Mouse (Mus musculus) limb, embryonic 15.5 days (tissue): ENCODE data around the gene Ppp1r13l. TPM values are rescaled to one million over a fixed set of nuclear protein-coding genes. Genes with fewer than 3 reads are reported as not detected.

Experiments
- ATAC-seq: fragments of 200-750 bp; cut with Nextera tagmentation; 2 replicates; pipeline ENCODE4 v1.8.0; 2017; ENCODE audit warnings: low read depth, moderate TSS enrichment; ENCODE audit not compliant: insufficient number of reproducible peaks, low FRiP score, low TSS enrichment
- H3K27ac ChIP-seq: fragments of 300-500 bp; sonication (generic); 2 replicates; pipeline ENCODE4 v1.5.1; 2015; ENCODE audit warnings: moderate library complexity, mild to moderate bottlenecking, inconsistent platforms
- H3K27me3 ChIP-seq: fragments of 300-500 bp; sonication (generic); 2 replicates; pipeline ENCODE4 v1.6.1; 2015; ENCODE audit warnings: inconsistent platforms
- H3K36me3 ChIP-seq: fragments of 300-500 bp; sonication (generic); 2 replicates; pipeline ENCODE4 v1.6.1; 2015; ENCODE audit warnings: inconsistent platforms
- H3K4me1 ChIP-seq: fragments of 300-500 bp; sonication (generic); 2 replicates; pipeline ENCODE4 v1.6.1; 2015; ENCODE audit warnings: inconsistent platforms
- H3K4me2 ChIP-seq: fragments of 300-500 bp; sonication (generic); 2 replicates; pipeline ENCODE4 v1.6.1; 2015; ENCODE audit warnings: mild to moderate bottlenecking, inconsistent platforms
- H3K4me3 ChIP-seq: fragments of 300-500 bp; sonication (generic); 2 replicates; pipeline ENCODE4 v1.5.1; 2015; ENCODE audit warnings: mild to moderate bottlenecking, inconsistent platforms
- H3K9ac ChIP-seq: fragments of 300-500 bp; sonication (generic); 2 replicates; pipeline ENCODE4 v1.6.1; 2015; ENCODE audit warnings: inconsistent platforms
- H3K9me3 ChIP-seq: fragments of 300-500 bp; sonication (generic); 2 replicates; pipeline ENCODE4 v1.6.1; 2016; ENCODE audit warnings: inconsistent platforms
- WGBS: fragments of 180-500 bp; shearing (Covaris S2); methylation state at CpG from one replicate; pipeline ENCODE4 v1.1.7; 2015; 5-methylcytosine and 5-hydroxymethylcytosine counted together
- polyA plus RNA-seq: library from polyadenylated mRNA; unstranded; fragments of >200 nt; fragmentation: Nextera tagmentation; extraction: Ambion mirVana; gene quantifications from 2 replicates; pipeline ENCODE4 v1.2.1, GENCODE M21; 2015

Ppp1r13l gene
- polyA plus RNA-seq, 1 experiment from 2014 or later, result 20.0 TPM

GRCm38 (mm10) chr7:19375368-19375767, 15.8 kb downstream of the Ppp1r13l start:
- Histone ChIP-seq H3K9ac (no peak overlapping the region), H3K27ac (no peak overlapping the region), H3K4me2 (no peak overlapping the region), H3K4me3 (no peak overlapping the region), H3K9me3 (no peaks in the 10 kb centered on the region), H3K27me3 (no peaks in the 10 kb centered on the region), H3K36me3 (peaks cover 24% of the 10 kb centered on the region), H3K4me1 (no peaks in the 10 kb centered on the region)
- ATAC-seq, result no peak
- WGBS, result 81% methylated on average over 18 of the region's 18 CpGs

- H3K9me3 ChIP-seq, result no peaks in the 10 kb centered on the region
- 88% methylated on average over 4 of the region's 4 CpGs for WGBS
- H3K9ac ChIP-seq, result no peak overlapping the region
- ATAC-seq, result no peak
- H3K4me2 ChIP-seq, result no peak overlapping the region
- H3K27me3 ChIP-seq, result no peaks in the 10 kb centered on the region
- H3K4me1 ChIP-seq, result no peaks in the 10 kb centered on the region
- H3K27ac ChIP-seq, result no peak overlapping the region
- H3K4me3 ChIP-seq, result no peak overlapping the region
- H3K36me3 ChIP-seq, result peaks cover 24% of the 10 kb centered on the region
These were observed 16.5 kb downstream of the Ppp1r13l start for GRCm38 (mm10) chr7:19376019-19376418.

- Histone ChIP-seq H3K4me3 (no peak overlapping the region), H3K36me3 (peaks cover 20% of the 10 kb centered on the region), H3K4me1 (peaks cover 9% of the 10 kb centered on the region), H3K4me2 (no peak overlapping the region), H3K27me3 (no peaks in the 10 kb centered on the region), H3K9ac (no peak overlapping the region), H3K27ac (no peak overlapping the region), H3K9me3 (no peaks in the 10 kb centered on the region)
- ATAC-seq, result no peak
- 72% methylated on average over 8 of the region's 8 CpGs for WGBS
These were observed 18.5 kb downstream of the Ppp1r13l start for GRCm38 (mm10) chr7:19378049-19378448.

- no peaks in the 10 kb centered on the region for H3K27me3 ChIP-seq
- H3K9ac ChIP-seq, result peak within 1 kb of the TSS; percentile 74
- H3K36me3 ChIP-seq, result peaks cover 33% of the 10 kb centered on the region
- H3K4me1 ChIP-seq, result peaks cover 21% of the 10 kb centered on the region
- ATAC-seq, result peak; percentile 90
- WGBS, result 6% methylated on average over 48 of the region's 48 CpGs
- H3K27ac ChIP-seq, result no peak within 1 kb of the TSS; the same call in 1 of the 2 replicates
- peak within 1 kb of the TSS; percentile 74 for H3K4me2 ChIP-seq
- no peaks in the 10 kb centered on the region for H3K9me3 ChIP-seq
- H3K4me3 ChIP-seq, result peak within 1 kb of the TSS; percentile 90
These were observed 22.0 kb downstream of the Ppp1r13l start, which contains the start of gene Ercc2 for GRCm38 (mm10) chr7:19381377-19382165. Gene Ercc2 (plus strand): TSS chr7:19382010.

- Histone ChIP-seq H3K4me2 (peak overlapping the region; percentile 74), H3K27ac (no peak overlapping the region; the same call in 1 of the 2 replicates)
- WGBS, result under 1% methylated on average over 37 of the region's 37 CpGs
These were observed 22.6 kb downstream of the Ppp1r13l start for GRCm38 (mm10) chr7:19382166-19382541.

GRCm38 (mm10) chr7:19383708-19384107, 24.2 kb downstream of the Ppp1r13l start:
- 87% methylated on average over 9 of the region's 9 CpGs for WGBS
- Histone ChIP-seq H3K4me2 (no peak overlapping the region), H3K9me3 (no peaks in the 10 kb centered on the region), H3K27me3 (no peaks in the 10 kb centered on the region), H3K9ac (no peak overlapping the region), H3K27ac (no peak overlapping the region), H3K36me3 (peaks cover 46% of the 10 kb centered on the region), H3K4me1 (peaks cover 21% of the 10 kb centered on the region), H3K4me3 (no peak overlapping the region; the same call in 1 of the 2 replicates)
- no peak for ATAC-seq

More at GRCm38 (mm10) chr7:19382166-19382541, 22.6 kb downstream of the Ppp1r13l start:
- Histone ChIP-seq H3K36me3 (peaks cover 38% of the 10 kb centered on the region), H3K4me1 (peaks cover 21% of the 10 kb centered on the region), H3K27me3 (no peaks in the 10 kb centered on the region), H3K9ac (peak overlapping the region; percentile 74), H3K4me3 (peak overlapping the region; percentile 90), H3K9me3 (no peaks in the 10 kb centered on the region)
- peak; percentile 31 for ATAC-seq

- Histone ChIP-seq H3K9ac (no peak overlapping the region), H3K4me1 (0 out of 2 replicates have a peak, but pooled peaks cover 4% of the 10 kb centered on the region), H3K27me3 (no peaks in the 10 kb centered on the region), H3K9me3 (no peaks in the 10 kb centered on the region), H3K4me3 (no peak overlapping the region), H3K4me2 (no peak overlapping the region), H3K27ac (no peak overlapping the region), H3K36me3 (peaks cover 96% of the 10 kb centered on the region)
- 76% methylated on average over 10 of the region's 10 CpGs for WGBS
- ATAC-seq, result no peak
These were observed 29.3 kb downstream of the Ppp1r13l start for GRCm38 (mm10) chr7:19388699-19389413.

GRCm38 (mm10) chr7:19394484-19394883, 34.9 kb downstream of the Ppp1r13l start:
- no peak overlapping the region for H3K9ac ChIP-seq
- peaks cover 62% of the 10 kb centered on the region for H3K36me3 ChIP-seq
- ATAC-seq, result no peak
- H3K4me1 ChIP-seq, result peaks cover 6% of the 10 kb centered on the region
- no peak overlapping the region for H3K27ac ChIP-seq
- no peaks in the 10 kb centered on the region for H3K9me3 ChIP-seq
- no peak overlapping the region for H3K4me3 ChIP-seq
- H3K27me3 ChIP-seq, result peaks cover 4% of the 10 kb centered on the region
- 88% methylated on average over 8 of the region's 8 CpGs for WGBS
- H3K4me2 ChIP-seq, result no peak overlapping the region

- Histone ChIP-seq H3K36me3 (peaks cover 10% of the 10 kb centered on the region), H3K9ac (peak overlapping the region; percentile 14), H3K9me3 (peaks cover 6% of the 10 kb centered on the region; the same call in 1 of the 2 replicates), H3K4me2 (peak overlapping the region; percentile 47), H3K27ac (no peak overlapping the region; the same call in 1 of the 2 replicates), H3K4me3 (peak overlapping the region; percentile 32), H3K4me1 (peaks cover 24% of the 10 kb centered on the region), H3K27me3 (peaks cover 37% of the 10 kb centered on the region)
- WGBS, result 2% methylated on average over 26 of the region's 27 CpGs
- no peak for ATAC-seq
These were observed 40.1 kb downstream of the Ppp1r13l start for GRCm38 (mm10) chr7:19399496-19400280.

- no peak for ATAC-seq
- no peak overlapping the region for H3K4me3 ChIP-seq
- 88% methylated on average over 4 of the region's 4 CpGs for WGBS
- H3K36me3 ChIP-seq, result no peaks in the 10 kb centered on the region
- H3K9ac ChIP-seq, result no peak overlapping the region
- H3K27ac ChIP-seq, result no peak overlapping the region
- peaks cover 6% of the 10 kb centered on the region; the same call in 1 of the 2 replicates for H3K9me3 ChIP-seq
- H3K4me2 ChIP-seq, result no peak overlapping the region
- H3K27me3 ChIP-seq, result peaks cover 46% of the 10 kb centered on the region
- peaks cover 24% of the 10 kb centered on the region for H3K4me1 ChIP-seq
These were observed 41.4 kb downstream of the Ppp1r13l start for GRCm38 (mm10) chr7:19400946-19401345.

- ATAC-seq, result no peak
- WGBS, result 85% methylated on average over 9 of the region's 9 CpGs
- peaks cover 48% of the 10 kb centered on the region for H3K27me3 ChIP-seq
These were observed 43.1 kb downstream of the Ppp1r13l start for GRCm38 (mm10) chr7:19402535-19403112.

More at GRCm38 (mm10) chr7:19402535-19403112, 43.1 kb downstream of the Ppp1r13l start:
- H3K4me2 ChIP-seq, result no peak overlapping the region
- no peaks in the 10 kb centered on the region for H3K36me3 ChIP-seq
- no peak overlapping the region for H3K4me3 ChIP-seq
- H3K27ac ChIP-seq, result no peak overlapping the region
- H3K4me1 ChIP-seq, result peaks cover 24% of the 10 kb centered on the region
- peaks cover 6% of the 10 kb centered on the region; the same call in 1 of the 2 replicates for H3K9me3 ChIP-seq
- no peak overlapping the region for H3K9ac ChIP-seq
